Comparison of ENCODE assay signal across 16 mouse cellular contexts in the genomic region with DNA sequence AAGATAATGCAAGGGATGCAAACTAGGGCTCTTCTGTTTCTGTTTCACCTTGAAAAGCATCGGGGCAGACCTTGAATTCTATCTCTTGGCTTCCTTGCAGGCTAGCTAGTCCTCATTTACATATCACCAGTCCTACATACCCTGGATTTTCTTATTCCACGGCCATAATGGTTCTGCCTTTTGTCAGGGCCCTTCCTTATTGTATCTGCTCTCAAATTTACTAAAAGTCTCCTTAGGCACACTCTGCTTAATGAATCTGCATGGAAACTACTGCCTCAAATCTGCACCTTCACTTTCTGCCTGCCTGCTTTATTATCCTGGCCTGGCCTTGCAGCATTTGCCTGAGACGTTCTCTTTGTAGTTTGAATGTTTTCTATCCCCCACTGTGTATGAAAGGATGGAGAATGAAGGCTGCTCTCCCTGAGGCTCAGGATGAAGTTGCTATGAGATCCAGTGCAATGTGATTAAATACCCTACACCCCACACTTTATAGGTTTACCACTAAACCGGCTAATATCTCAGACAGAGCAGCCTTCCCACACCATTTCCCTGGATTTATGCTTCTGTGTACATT. TPM values are rescaled to one million over a fixed set of nuclear protein-coding genes. Genes with fewer than 3 reads are reported as not detected.
"Had no signal": no experiment of that assay in that cellular context is flagged by ENCODE, and none has a peak within 500 bp of the region (broad histone marks: within the 10 kb centered on the region; RNA-seq: fewer than 3 reads in every experiment).

No protein-coding gene starts in this region.

- DNase-seq: kidney, adult 8-10 months; kidney, postnatal 25 days; lung, adult 2 months; lung, postnatal 36 days; retina, postnatal 1 day; right cerebral cortex, postnatal 4 days; spleen, adult 18-20 months; thymus, adult 18-20 months; thymus, postnatal 14 days had no signal

- H3K4me1 ChIP-seq: liver, embryonic 15.5 days had no signal

- H3K36me3 ChIP-seq: limb, embryonic 10.5 days; liver, embryonic 15.5 days; midbrain, embryonic 12.5 days had no signal

- H3K27ac ChIP-seq: left cerebral cortex, adult 2 months; limb, embryonic 10.5 days; liver, embryonic 15.5 days; midbrain, embryonic 12.5 days had no signal

- H3K9me3 ChIP-seq: limb, embryonic 10.5 days; liver, embryonic 15.5 days; midbrain, embryonic 12.5 days had no signal

- H3K4me3 ChIP-seq: left cerebral cortex, adult 2 months; limb, embryonic 10.5 days; liver, embryonic 15.5 days; midbrain, embryonic 12.5 days had no signal

- H3K27me3 ChIP-seq: liver, embryonic 15.5 days; midbrain, embryonic 12.5 days had no signal

- H3K9ac ChIP-seq: liver, embryonic 15.5 days; midbrain, embryonic 12.5 days had no signal

- H3K4me2 ChIP-seq: liver, embryonic 11.5 days; liver, embryonic 15.5 days; midbrain, embryonic 12.5 days had no signal

- ATAC-seq: lung, postnatal 0 days had no signal

RNA-seq across cellular contexts. Expression of a gene that starts 27.0 kb away (rescaled TPM):
- total RNA-seq: megakaryocyte, adult 5-6 weeks had no signal
